Mouse (Mus musculus): ENCODE data around the gene Col6a1. TPM values are rescaled to one million over a fixed set of nuclear protein-coding genes. Genes with fewer than 3 reads are reported as not detected.

Col6a1 gene
- 10 to 100 TPM; 48.6 to 52.8 TPM for total RNA-seq (2021)
- long read RNA-seq, experiment 1, partial matches to known transcripts: 14 of 56 reads
- long read RNA-seq, experiment 1, other reads (novel, unspliced or antisense): 42 of 56 reads
- long read RNA-seq, experiment 2, partial matches to known transcripts: 11 of 35 reads
- long read RNA-seq, experiment 2, other reads (novel, unspliced or antisense): 24 of 35 reads

- DNase-seq (ENCODE audit: low spot score in 2 of 2): peak in 1 of 2 experiments; percentile 2
Observed at GRCm38 (mm10) chr10:76725682-76726285, at the start of gene Col6a1. TSS of gene Col6a1 (minus strand) at chr10:76726168.

DNA sequence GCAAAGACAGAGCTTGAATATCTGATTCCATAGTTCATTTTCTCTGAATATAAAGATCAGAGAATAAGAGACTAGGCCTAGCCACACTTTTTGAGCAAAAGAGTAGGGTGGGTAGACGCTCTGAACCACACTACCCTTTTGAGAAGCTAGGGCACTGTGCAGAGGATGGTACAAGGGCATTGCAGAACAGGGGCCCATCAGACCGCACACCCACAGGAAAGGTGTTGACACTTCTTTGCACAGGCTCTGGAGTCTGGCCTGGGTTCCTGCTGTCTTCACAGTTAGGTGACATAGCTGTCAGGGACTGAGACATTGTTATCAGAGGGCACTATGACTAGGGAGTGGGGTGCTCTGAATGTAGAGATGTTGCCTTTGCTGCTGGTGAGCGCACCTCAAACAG lies 45.7 kb upstream of the Col6a1 start:
- no peak for DNase-seq (ENCODE audit: low spot score in 2 of 2)

DNA sequence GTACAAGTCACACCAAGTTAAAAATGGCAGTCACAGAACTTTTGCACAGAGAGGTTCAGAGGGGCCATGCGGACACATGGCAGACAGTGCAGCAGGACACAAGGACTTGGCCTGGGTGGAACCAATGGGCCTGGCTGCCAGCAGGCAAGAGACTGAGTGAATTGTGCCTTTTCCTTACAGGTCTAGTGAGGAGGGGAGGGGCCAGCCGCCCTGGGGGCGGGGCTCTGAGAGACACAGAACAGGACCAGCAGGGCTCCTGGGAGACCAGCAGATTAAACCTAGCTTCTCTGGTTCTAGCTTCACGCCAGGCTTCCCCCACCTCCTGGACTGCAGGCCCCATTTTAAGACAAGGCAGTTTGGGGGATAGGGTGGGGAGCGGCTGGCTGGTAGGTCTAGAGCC lies 45.1 kb upstream of the Col6a1 start:
- DNase-seq (ENCODE audit: low spot score in 2 of 2): no peak

DNA sequence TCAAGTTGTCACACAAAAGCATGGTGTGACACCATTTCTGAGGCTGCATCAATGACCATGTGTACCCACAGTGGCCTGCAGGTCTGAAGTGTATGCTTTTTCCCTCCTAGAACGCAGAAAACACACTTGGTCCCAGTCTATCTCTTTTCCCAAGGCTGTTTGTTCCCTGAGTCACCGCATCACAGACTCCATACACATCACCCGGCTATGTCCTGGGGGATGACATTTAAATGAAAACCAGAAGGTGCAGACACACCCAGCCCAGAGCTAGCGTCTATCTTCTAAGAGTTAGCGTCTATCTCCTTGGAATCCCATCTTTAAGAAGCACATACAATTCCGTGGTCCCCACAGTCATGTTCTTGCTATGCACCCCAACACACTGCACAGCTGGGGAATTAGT lies 43.6 kb upstream of the Col6a1 start:
- no peak for DNase-seq (ENCODE audit: low spot score in 2 of 2)

- DNase-seq (ENCODE audit: low spot score in 2 of 2): no peak
Observed at GRCm38 (mm10) chr10:76766196-76766595, 40.2 kb upstream of the Col6a1 start.

GRCm38 (mm10) chr10:76764927-76765326 lies 39.0 kb upstream of the Col6a1 start:
- DNase-seq (ENCODE audit: low spot score in 2 of 2): no peak

- no peak for DNase-seq (ENCODE audit: low spot score in 2 of 2)
Observed at GRCm38 (mm10) chr10:76763016-76763415, 37.0 kb upstream of the Col6a1 start.

DNA sequence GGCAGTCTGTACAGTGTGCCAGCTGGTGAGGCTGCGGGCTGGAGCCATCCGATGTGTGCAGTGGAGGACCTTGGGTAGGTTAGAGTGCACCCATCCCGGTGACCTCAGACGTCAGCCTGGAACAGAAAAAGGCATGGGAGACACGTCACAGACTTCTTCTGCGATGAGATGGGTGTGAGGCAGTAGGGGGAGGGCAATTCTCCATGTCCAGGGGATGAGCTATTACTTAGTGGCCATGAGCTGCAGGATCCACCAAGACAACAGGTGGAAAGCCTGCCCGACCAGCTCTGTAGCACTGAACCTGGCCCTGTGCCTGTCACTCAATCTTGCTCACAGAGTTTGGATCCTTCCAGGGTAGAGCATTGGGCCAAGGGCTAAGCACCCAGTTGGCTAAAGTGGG lies 36.4 kb upstream of the Col6a1 start:
- DNase-seq (ENCODE audit: low spot score in 2 of 2): no peak

GRCm38 (mm10) chr10:76759878-76760277 lies 33.9 kb upstream of the Col6a1 start:
- peak in 1 of 2 experiments; percentile 1 for DNase-seq (ENCODE audit: low spot score in 2 of 2)

DNA sequence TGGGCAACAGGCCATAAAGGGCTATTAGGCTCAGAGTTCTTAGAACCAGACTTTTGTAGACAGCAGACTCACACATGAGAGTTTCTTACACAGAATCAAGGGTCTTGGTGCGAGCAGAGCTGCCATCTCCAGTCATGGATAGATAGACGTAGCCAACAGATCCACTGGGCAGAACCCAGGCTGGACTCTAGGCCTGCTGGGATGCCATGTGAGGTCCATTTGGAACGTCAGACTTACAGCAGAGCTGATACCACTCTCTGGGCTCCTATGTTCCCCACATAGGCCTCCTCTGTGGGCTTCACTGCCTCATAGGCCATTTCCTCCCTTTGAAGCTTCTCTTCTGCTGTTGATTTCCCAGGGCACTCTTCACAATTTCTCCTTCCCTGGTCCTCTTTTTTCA lies 27.7 kb upstream of the Col6a1 start:
- DNase-seq (ENCODE audit: low spot score in 2 of 2): no peak

DNA sequence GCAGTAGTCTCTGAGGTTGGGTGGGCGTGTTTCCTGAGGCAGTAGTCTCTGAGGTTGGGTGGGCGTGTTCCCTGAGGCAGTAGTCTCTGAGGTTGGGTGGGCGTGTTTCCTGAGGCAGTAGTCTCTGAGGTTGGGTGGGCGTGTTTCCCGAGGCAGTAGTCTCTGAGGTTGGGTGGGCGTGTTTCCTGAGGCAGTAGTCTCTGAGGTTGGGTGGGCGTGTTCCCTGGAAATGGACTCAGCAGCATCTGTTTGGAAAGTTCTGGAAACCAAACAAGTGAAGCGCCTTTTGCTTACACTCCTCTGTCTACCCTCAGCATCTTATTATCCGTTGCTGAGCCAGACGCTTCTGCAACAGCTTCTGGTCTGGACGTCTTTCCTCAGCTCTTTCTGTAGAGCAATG lies 18.3 kb upstream of the Col6a1 start:
- DNase-seq (ENCODE audit: low spot score in 2 of 2): peak; percentile 51 to 60

- peak in 1 of 2 experiments; percentile 2 for DNase-seq (ENCODE audit: low spot score in 2 of 2)
Observed at GRCm38 (mm10) chr10:76736764-76737163, 10.8 kb upstream of the Col6a1 start.

GRCm38 (mm10) chr10:76734979-76735378 lies 9.0 kb upstream of the Col6a1 start:
- peak; percentile 85 to 86 for DNase-seq (ENCODE audit: low spot score in 2 of 2)

GRCm38 (mm10) chr10:76733677-76734068 lies 7.7 kb upstream of the Col6a1 start:
- no peak for DNase-seq (ENCODE audit: low spot score in 2 of 2)

GRCm38 (mm10) chr10:76732881-76733676 lies 7.1 kb upstream of the Col6a1 start:
- peak; percentile 77 to 82 for DNase-seq (ENCODE audit: low spot score in 2 of 2)

GRCm38 (mm10) chr10:76732391-76732790 lies 6.4 kb upstream of the Col6a1 start:
- peak in 1 of 2 experiments; percentile 0 for DNase-seq (ENCODE audit: low spot score in 2 of 2)

DNA sequence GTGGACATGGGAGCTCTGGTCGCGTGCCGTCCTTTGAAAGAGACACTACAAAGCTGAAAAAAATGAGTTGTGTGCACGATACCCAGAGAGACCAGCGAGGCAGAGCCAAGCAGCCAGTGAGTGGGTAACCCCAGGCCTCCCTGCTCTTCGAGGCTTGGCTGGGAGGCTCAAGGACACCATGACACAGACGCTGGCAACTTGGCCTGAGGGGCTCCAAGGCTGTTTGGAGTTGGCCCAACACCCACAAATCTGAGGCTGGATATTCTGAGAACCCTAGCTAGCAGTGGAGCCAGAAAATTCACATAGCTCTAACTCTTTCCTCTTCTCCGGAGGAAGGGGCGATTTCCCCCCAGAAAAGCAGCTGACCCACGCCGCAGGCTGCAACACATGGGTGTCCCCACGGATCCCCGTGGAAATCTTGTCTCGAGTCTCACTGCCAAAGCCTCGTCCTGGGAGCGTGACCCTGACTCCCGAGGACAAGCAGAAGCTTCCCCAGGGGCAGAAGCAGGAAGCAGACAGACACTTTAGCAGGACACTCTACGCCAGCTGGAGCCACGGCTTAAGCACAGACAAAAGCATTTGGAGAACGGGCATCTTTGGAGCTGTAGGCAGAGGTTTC lies 5.8 kb upstream of the Col6a1 start:
- DNase-seq (ENCODE audit: low spot score in 2 of 2): peak in 1 of 2 experiments; percentile 8

- DNase-seq (ENCODE audit: low spot score in 2 of 2): peak; percentile 57 to 70
Observed at GRCm38 (mm10) chr10:76729631-76730620, 4.0 kb upstream of the Col6a1 start.

DNA sequence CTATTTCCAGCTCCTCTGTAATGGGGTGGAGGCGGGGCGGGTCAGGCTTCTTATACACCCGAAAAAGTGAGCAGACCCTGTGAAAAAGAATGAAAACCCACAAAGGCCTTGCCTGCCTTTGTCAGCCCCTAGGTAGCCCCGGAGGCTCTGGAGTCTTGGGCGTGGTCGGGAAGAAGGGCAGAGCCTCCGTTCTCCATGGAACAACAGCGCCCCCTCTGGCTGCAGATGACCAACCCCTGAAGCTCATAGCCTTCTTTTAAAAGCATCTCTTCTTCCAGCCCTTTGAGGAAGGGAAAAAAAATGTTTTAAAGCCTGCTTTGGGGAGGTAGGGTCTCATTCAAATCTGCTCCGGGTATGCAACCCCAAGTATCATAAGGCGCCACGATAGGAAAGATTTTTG lies 2.4 kb upstream of the Col6a1 start:
- DNase-seq (ENCODE audit: low spot score in 2 of 2): peak; percentile 36 to 73

- DNase-seq (ENCODE audit: low spot score in 2 of 2): peak in 1 of 2 experiments; percentile 0
Observed at GRCm38 (mm10) chr10:76727301-76727700, 1.3 kb upstream of the Col6a1 start.

GRCm38 (mm10) chr10:76726866-76727265 lies 898 bp upstream of the Col6a1 start:
- DNase-seq (ENCODE audit: low spot score in 2 of 2): no peak
